Comparison of ENCODE assay signal across 14 mouse cellular contexts in the genomic region with DNA sequence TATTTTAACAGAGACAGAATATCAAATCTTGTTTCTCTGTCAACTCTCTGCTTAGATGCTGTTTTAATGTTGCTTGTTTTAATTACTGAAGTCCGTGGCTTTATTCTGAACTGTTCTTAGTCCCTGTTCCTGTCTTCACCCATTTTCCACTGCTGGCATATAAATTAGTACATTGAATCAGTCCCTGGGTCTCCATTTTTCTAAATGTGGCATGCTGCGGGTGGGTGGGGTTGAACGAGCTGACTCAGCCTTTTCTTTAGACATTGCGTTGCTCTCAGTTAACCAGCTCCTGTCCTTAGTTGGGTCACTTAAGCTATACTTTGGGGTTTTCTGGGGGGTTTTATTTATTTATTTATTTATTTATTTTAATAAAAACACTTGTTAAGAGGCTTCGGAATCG. TPM values are rescaled to one million over a fixed set of nuclear protein-coding genes. Genes with fewer than 3 reads are reported as not detected.
DNase-seq lines count a peak whose midpoint lies in the region; ATAC-seq and TF ChIP-seq lines count a peak whose summit lies in the region.
"Had no signal": no experiment of that assay in that cellular context is flagged by ENCODE, and none has a peak within 500 bp of the region (broad histone marks: within the 10 kb centered on the region; RNA-seq: fewer than 3 reads in every experiment).

No protein-coding gene starts in this region.

- no peak for TF ChIP-seq EP300 in MEL (IDR thresholded peaks at IDR 0.05; ENCODE audit: low read depth in 1 of 2, low read length in 2 of 2)

- peaks cover 50% of the 10 kb centered on the region for H3K79me2 ChIP-seq in MEL (ENCODE audit: control insufficient read depth, insufficient read depth, low read length, poor library complexity)

- TF ChIP-seq POLR2A in MEL (IDR thresholded peaks at IDR 0.05; ENCODE audit: control insufficient read depth in 1 of 2, insufficient read depth in 1 of 2, low read depth in 1 of 2, low read length in 2 of 2, poor library complexity in 1 of 2): no peak

- H3K36me3 ChIP-seq in MEL (ENCODE audit: control insufficient read depth in 1 of 2, insufficient read depth in 2 of 2, low read length in 2 of 2): peaks cover 0 to 48% of the 10 kb centered on the region in 2 experiments; a peak in 2 of 4 replicates
- no peaks in the 10 kb centered on the region for H3K36me3 ChIP-seq in embryonic facial prominence, embryonic 10.5 days (replicated peaks)
- peaks cover 27% of the 10 kb centered on the region for H3K36me3 ChIP-seq in liver, embryonic 13.5 days

- ATAC-seq in liver, embryonic 13.5 days (ENCODE audit: low read depth): no peak
- no peak for ATAC-seq in megakaryocyte progenitor cell, adult 5-6 weeks (replicated peaks; ENCODE audit: poor library complexity)
- ATAC-seq in frontal cortex, adult (ENCODE audit: low TSS enrichment): no peak
- ATAC-seq: forebrain, embryonic 14.5 days had no signal

- no peak for TF ChIP-seq CTCF in MEL (IDR thresholded peaks at IDR 0.05 in 2 of 3, conservative IDR thresholded peaks at IDR 0.05 in 1 of 3; ENCODE audit: control insufficient read depth in 1 of 3, insufficient read depth in 1 of 3, low read depth in 2 of 3, low read length in 3 of 3, poor library complexity in 1 of 3, severe bottlenecking in 1 of 3)

- WGBS in embryonic facial prominence, embryonic 10.5 days: 73% methylated on average over 6 of the region's 6 CpGs
- WGBS in liver, embryonic 13.5 days (ENCODE audit: insufficient replicate concordance): 40% methylated on average over 6 of the region's 6 CpGs

- peak overlapping the region; percentile 81 for H3K4me2 ChIP-seq in liver, embryonic 13.5 days

- H3K4me1 ChIP-seq in MEL (ENCODE audit: control insufficient read depth in 1 of 2, insufficient read depth in 2 of 2, low read length in 2 of 2): peaks cover 20 to 28% of the 10 kb centered on the region in 2 experiments
- H3K4me1 ChIP-seq in embryonic facial prominence, embryonic 10.5 days: peaks cover 17% of the 10 kb centered on the region
- H3K4me1 ChIP-seq in liver, embryonic 13.5 days (replicated peaks): peaks cover 71% of the 10 kb centered on the region

- no peak for TF ChIP-seq RAD21 in MEL (IDR thresholded peaks at IDR 0.05; ENCODE audit: low read depth, low read length)

- peak overlapping the region; percentile 88 for H3K27ac ChIP-seq in MEL (ENCODE audit: control insufficient read depth, low read depth, low read length)
- no peak overlapping the region for H3K27ac ChIP-seq in embryonic facial prominence, embryonic 10.5 days (replicated peaks)
- peak overlapping the region; percentile 95 for H3K27ac ChIP-seq in liver, embryonic 13.5 days

- H3K9me3 ChIP-seq in MEL (replicated peaks; ENCODE audit: insufficient read depth, low read length): no peaks in the 10 kb centered on the region
- no peaks in the 10 kb centered on the region for H3K9me3 ChIP-seq in embryonic facial prominence, embryonic 10.5 days
- no peaks in the 10 kb centered on the region for H3K9me3 ChIP-seq in liver, embryonic 13.5 days (replicated peaks)

- H3K9ac ChIP-seq in MEL (ENCODE audit: control insufficient read depth, low read depth, low read length, poor library complexity, severe bottlenecking): peak overlapping the region; percentile 76
- peak overlapping the region; percentile 100 for H3K9ac ChIP-seq in liver, embryonic 13.5 days

- no peaks in the 10 kb centered on the region for H3K27me3 ChIP-seq in MEL (ENCODE audit: control insufficient read depth in 1 of 2, insufficient read depth in 2 of 2, low read length in 2 of 2)
- H3K27me3 ChIP-seq in embryonic facial prominence, embryonic 10.5 days (replicated peaks; ENCODE audit: low read depth, poor library complexity, severe bottlenecking): peaks cover 29% of the 10 kb centered on the region
- H3K27me3 ChIP-seq in liver, embryonic 13.5 days: no peaks in the 10 kb centered on the region

- H3K4me3 ChIP-seq in MEL (ENCODE audit: control insufficient read depth in 1 of 2, insufficient read depth in 1 of 2, low read depth in 2 of 2, low read length in 2 of 2): peak overlapping the region; percentile 20 to 98; a peak in 3 of 4 replicates
- H3K4me3 ChIP-seq in embryonic facial prominence, embryonic 10.5 days: peak overlapping the region; percentile 80; the same call in 1 of the 2 replicates
- H3K4me3 ChIP-seq in liver, embryonic 13.5 days (replicated peaks): peak overlapping the region; percentile 99

- intact Hi-C loops in left cerebral cortex, postnatal 14 days (cut with DNase I): no loop called here
- intact Hi-C loops in left cerebral cortex, postnatal 4 days (cut with DNase I): no loop called here

- peak; percentile 8 to 23 for DNase-seq in left cerebral cortex, postnatal 14 days (ENCODE audit: low spot score in 2 of 2)
- no peak for DNase-seq in left cerebral cortex, postnatal 4 days
- DNase-seq in MEL (ENCODE audit: low read depth, low spot score): peak; percentile 49
- DNase-seq in embryonic facial prominence, embryonic 10.5 days (ENCODE audit: low spot score): no peak
- DNase-seq in liver, embryonic 13.5 days: no peak
- DNase-seq in gastrocnemius, adult 8-10 months (ENCODE audit: low spot score in 2 of 2): no peak
- DNase-seq: adrenal gland, postnatal 25 days; cerebellum, postnatal 10 days; kidney, postnatal 4 days; spleen, adult 18-20 months; thymus, postnatal 36 days had no signal

TF ChIP-seq in MEL, 35 proteins besides CTCF, POLR2A, EP300 and RAD21:
- no peak for TF ChIP-seq USF2 (IDR thresholded peaks at IDR 0.05; ENCODE audit: borderline replicate concordance in 1 of 2, insufficient read depth in 1 of 2, low read depth in 1 of 2, low read length in 2 of 2)
- no peak for TF ChIP-seq UBTF (IDR thresholded peaks at IDR 0.05; ENCODE audit: borderline replicate concordance, insufficient read depth, low read depth, low read length)
- no peak for TF ChIP-seq USF1 (IDR thresholded peaks at IDR 0.05; ENCODE audit: low read depth, low read length)
- peak; percentile 94 for TF ChIP-seq MAFK (IDR thresholded peaks at IDR 0.05; ENCODE audit: borderline replicate concordance, low read depth, low read length)
- no peak for TF ChIP-seq HCFC1 (IDR thresholded peaks at IDR 0.05; ENCODE audit: low read depth, low read length)
- TF ChIP-seq TAL1 (IDR thresholded peaks at IDR 0.05; ENCODE audit: low read length): no peak
- TF ChIP-seq GATA1 (IDR thresholded peaks at IDR 0.05; ENCODE audit: low read depth, low read length): no peak
- no peak for TF ChIP-seq NRF1 (IDR thresholded peaks at IDR 0.05; ENCODE audit: insufficient read depth, low read depth, low read length, poor library complexity, severe bottlenecking)
- no peak for TF ChIP-seq NELFE (IDR thresholded peaks at IDR 0.05; ENCODE audit: low read depth, low read length)
- TF ChIP-seq MAX (IDR thresholded peaks at IDR 0.05; ENCODE audit: low read length): no peak
- TF ChIP-seq MYC (IDR thresholded peaks at IDR 0.05; ENCODE audit: low read depth, low read length): no peak
- no peak for TF ChIP-seq TCF12 (IDR thresholded peaks at IDR 0.05; ENCODE audit: low read depth, low read length)
- no peak for TF ChIP-seq BHLHE40 (IDR thresholded peaks at IDR 0.05; ENCODE audit: borderline replicate concordance, low read depth, low read length)
- peak; percentile 30; the same call in 1 of the 2 replicates for TF ChIP-seq SIN3A (IDR thresholded peaks at IDR 0.05; ENCODE audit: low read length)
- no peak for TF ChIP-seq ZKSCAN1 (IDR thresholded peaks at IDR 0.05; ENCODE audit: low read depth, low read length)

RNA-seq across cellular contexts. Expression of a gene that starts 3.6 kb away (rescaled TPM):
- 10 to 100 TPM; 40.3 to 43.0 TPM for total RNA-seq in left cerebral cortex, postnatal 14 days (2021)
- 10 to 100 TPM in 1 of 2 experiments, 1 to 10 TPM in 1; 9.3 to 10.9 TPM for total RNA-seq in left cerebral cortex, postnatal 4 days (2021)
- 25.0 and 27.7 TPM in 2 replicates for total RNA-seq in MEL (2012; rRNA removed)
- 10 to 100 TPM; 52.5 to 77.1 TPM for polyA plus RNA-seq in MEL (2012; ENCODE audit: insufficient read depth in 1 of 2, insufficient read length in 2 of 2, low read depth in 1 of 2, low replicate concordance in 2 of 2, missing spikeins in 1 of 2)
- polyA plus RNA-seq in embryonic facial prominence, embryonic 10.5 days (2016; fragmentation: Nextera tagmentation; extraction: Ambion mirVana): 4.4 and 4.6 TPM in 2 replicates
- 38.2 and 49.6 TPM in 2 replicates for polyA plus RNA-seq in liver, embryonic 13.5 days (2015; fragmentation: Nextera tagmentation; extraction: Ambion mirVana)
- 10 to 100 TPM; 20.7 to 50.6 (median 28.9) TPM for total RNA-seq in gastrocnemius, adult 8-10 months (2022)
- 10.6 and 13.6 TPM in 2 replicates for total RNA-seq in megakaryocyte progenitor cell, adult 5-6 weeks (2015)
- total RNA-seq in megakaryocyte progenitor cell, adult 5-6 weeks (2017): 6.8 and 11.8 TPM in 2 replicates

Comparison
In these comparisons a context has a peak if more than half of its experiments do, and no peak if none do; other contexts are left out.
1. DNase-seq: peak in left cerebral cortex, postnatal 14 days (2 of 2) and MEL (single experiment); none in left cerebral cortex, postnatal 4 days (single experiment), embryonic facial prominence, embryonic 10.5 days (single experiment), liver, embryonic 13.5 days (single experiment) and gastrocnemius, adult 8-10 months (0 of 2).
2. Peak in every context shown above with its lines, with median percentiles within 50 percentile points of each other: H3K4me3 ChIP-seq.